8 mouse cellular contexts compared by ENCODE assay signal in the genomic region with DNA sequence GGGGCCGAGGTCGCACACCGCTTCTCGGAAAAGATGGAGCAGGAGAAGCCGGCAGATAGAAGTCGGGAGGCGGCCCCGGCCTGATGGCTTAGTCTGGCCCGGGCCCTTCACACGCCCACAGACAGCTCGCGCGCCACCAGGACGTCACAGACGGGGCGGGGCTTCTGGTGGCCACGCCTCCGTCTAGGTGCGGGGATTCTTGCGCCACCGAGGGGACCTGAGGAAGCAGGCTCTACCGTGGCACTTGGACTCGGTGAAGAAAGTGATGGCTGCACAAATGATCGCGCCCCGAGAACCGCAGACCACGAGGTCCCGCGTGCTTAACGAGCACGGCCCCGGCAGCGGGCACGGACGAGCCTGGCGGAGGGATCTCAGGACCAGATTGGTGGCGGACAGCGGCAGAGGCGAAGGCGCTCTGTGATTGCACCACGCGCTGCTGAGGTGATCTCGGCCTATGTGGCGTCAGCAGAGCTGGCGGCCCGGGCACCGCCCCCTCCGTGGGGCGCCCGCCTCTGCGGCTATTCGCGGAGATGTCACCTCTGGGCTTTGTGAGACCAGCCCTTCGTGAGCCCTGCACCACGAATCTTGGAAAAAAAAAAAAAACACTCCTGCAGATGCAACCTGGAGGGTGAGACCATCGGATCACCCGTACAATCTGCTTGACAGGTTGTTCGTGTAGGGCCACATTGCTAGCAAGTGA. TPM values are rescaled to one million over a fixed set of nuclear protein-coding genes. Genes with fewer than 3 reads are reported as not detected.
A peak's percentile ranks its signal among the peaks of the same experiment; 100 is the strongest.
DNase-seq lines count a peak whose midpoint lies in the region; ATAC-seq lines count a peak whose summit lies in the region.

TSS of gene Cyp51 (minus strand) at position 406 of the 700 bp plus-strand sequence.

- H3K9ac ChIP-seq in forebrain, embryonic 11.5 days (ENCODE audit: low read length): peak within 1 kb of the TSS; percentile 87
- H3K9ac ChIP-seq in heart, embryonic 16.5 days (ENCODE audit: low read length): peak within 1 kb of the TSS; percentile 79
- H3K9ac ChIP-seq in liver, embryonic 15.5 days: peak within 1 kb of the TSS; percentile 75
- H3K9ac ChIP-seq in neural tube, embryonic 12.5 days: peak within 1 kb of the TSS; percentile 87

- no peaks in the 10 kb centered on the region; the same call in 1 of the 2 replicates for H3K9me3 ChIP-seq in forebrain, embryonic 11.5 days (ENCODE audit: control insufficient read depth, low read length)
- no peaks in the 10 kb centered on the region; the same call in 1 of the 2 replicates for H3K9me3 ChIP-seq in heart, embryonic 16.5 days (replicated peaks; ENCODE audit: control insufficient read depth, low read length)
- H3K9me3 ChIP-seq in liver, embryonic 15.5 days (replicated peaks): no peaks in the 10 kb centered on the region
- H3K9me3 ChIP-seq in neural tube, embryonic 12.5 days: no peaks in the 10 kb centered on the region

- peak within 1 kb of the TSS; percentile 62 for H3K4me2 ChIP-seq in forebrain, embryonic 11.5 days (ENCODE audit: low read depth, low read length, severe bottlenecking)
- peak within 1 kb of the TSS; percentile 86 for H3K4me2 ChIP-seq in heart, embryonic 16.5 days (ENCODE audit: low read depth, low read length)
- H3K4me2 ChIP-seq in liver, embryonic 15.5 days: peak within 1 kb of the TSS; percentile 97
- peak within 1 kb of the TSS; percentile 66 for H3K4me2 ChIP-seq in neural tube, embryonic 12.5 days (replicated peaks)

- peak; percentile 81 to 82 for DNase-seq in CD8-positive naive resting alpha-beta T cell, adult 2 months (ENCODE audit: low read depth in 2 of 2, low spot score in 2 of 2)
- DNase-seq in c-Kit-positive CD71-negative TER-119-negative erythroid progenitor cells, embryonic 14.5 days (ENCODE audit: low read depth): peak; percentile 73
- DNase-seq in forebrain, embryonic 11.5 days (ENCODE audit: low spot score): peak; percentile 95
- peak; percentile 91 to 93 for DNase-seq in kidney, postnatal 36 days
- DNase-seq in telencephalon, adult 2 months (ENCODE audit: low read depth, low spot score): peak; percentile 94

- 0 out of 2 replicates have a peak, but pooled peaks cover 5% of the 10 kb centered on the region for H3K4me1 ChIP-seq in forebrain, embryonic 11.5 days (replicated peaks; ENCODE audit: control insufficient read depth, insufficient read depth, low read length)
- H3K4me1 ChIP-seq in heart, embryonic 16.5 days (ENCODE audit: control insufficient read depth, insufficient read depth, low read length): peaks cover 5% of the 10 kb centered on the region
- peaks cover 20% of the 10 kb centered on the region for H3K4me1 ChIP-seq in liver, embryonic 15.5 days (replicated peaks)
- peaks cover 12% of the 10 kb centered on the region; the same call in 1 of the 2 replicates for H3K4me1 ChIP-seq in neural tube, embryonic 12.5 days

- H3K27me3 ChIP-seq in forebrain, embryonic 11.5 days (ENCODE audit: control insufficient read depth, insufficient read depth, low read length): no peaks in the 10 kb centered on the region
- no peaks in the 10 kb centered on the region for H3K27me3 ChIP-seq in heart, embryonic 16.5 days (ENCODE audit: control insufficient read depth, insufficient read depth, low read length)
- H3K27me3 ChIP-seq in liver, embryonic 15.5 days: no peaks in the 10 kb centered on the region
- H3K27me3 ChIP-seq in neural tube, embryonic 12.5 days (replicated peaks): no peaks in the 10 kb centered on the region

- peak; percentile 97 for ATAC-seq in forebrain, embryonic 11.5 days (replicated peaks; ENCODE audit: low FRiP score)
- peak; percentile 98 for ATAC-seq in heart, embryonic 16.5 days (replicated peaks; ENCODE audit: extremely low read depth, insufficient read depth, low FRiP score)
- ATAC-seq in liver, embryonic 15.5 days (ENCODE audit: insufficient read depth): peak; percentile 97
- peak; percentile 98 for ATAC-seq in neural tube, embryonic 12.5 days (ENCODE audit: low FRiP score, low read depth)

- H3K36me3 ChIP-seq in forebrain, embryonic 11.5 days (ENCODE audit: control insufficient read depth, insufficient read depth, low read length): peaks cover 18% of the 10 kb centered on the region
- peaks cover 15% of the 10 kb centered on the region for H3K36me3 ChIP-seq in heart, embryonic 16.5 days (ENCODE audit: control insufficient read depth, insufficient read depth)
- H3K36me3 ChIP-seq in liver, embryonic 15.5 days (replicated peaks): peaks cover 23% of the 10 kb centered on the region
- peaks cover 27% of the 10 kb centered on the region for H3K36me3 ChIP-seq in neural tube, embryonic 12.5 days

- peak within 1 kb of the TSS; percentile 91 for H3K4me3 ChIP-seq in forebrain, embryonic 11.5 days (ENCODE audit: low read depth, low read length)
- peak within 1 kb of the TSS; percentile 85 for H3K4me3 ChIP-seq in heart, embryonic 16.5 days (ENCODE audit: low read length)
- peak within 1 kb of the TSS; percentile 84 for H3K4me3 ChIP-seq in liver, embryonic 15.5 days (replicated peaks)
- H3K4me3 ChIP-seq in neural tube, embryonic 12.5 days: peak within 1 kb of the TSS; percentile 97

- under 1% methylated on average over 59 of the region's 59 CpGs for WGBS in forebrain, embryonic 11.5 days
- WGBS in heart, embryonic 16.5 days: under 1% methylated on average over 59 of the region's 59 CpGs
- under 1% methylated on average over 59 of the region's 59 CpGs for WGBS in liver, embryonic 15.5 days (ENCODE audit: insufficient replicate concordance)
- under 1% methylated on average over 59 of the region's 59 CpGs for WGBS in neural tube, embryonic 12.5 days

- peak within 1 kb of the TSS; percentile 98 for H3K27ac ChIP-seq in forebrain, embryonic 11.5 days (ENCODE audit: low read depth, low read length)
- H3K27ac ChIP-seq in heart, embryonic 16.5 days (ENCODE audit: low read length): peak within 1 kb of the TSS; percentile 96
- H3K27ac ChIP-seq in liver, embryonic 15.5 days (replicated peaks): peak within 1 kb of the TSS; percentile 81
- H3K27ac ChIP-seq in neural tube, embryonic 12.5 days: peak within 1 kb of the TSS; percentile 90

RNA-seq across cellular contexts. Expression of gene Cyp51, which starts in this region (rescaled TPM):
- polyA plus RNA-seq in forebrain, embryonic 11.5 days (2014; fragmentation: Nextera tagmentation; extraction: Ambion mirVana): 148 and 151 TPM in 2 replicates
- polyA plus RNA-seq in heart, embryonic 16.5 days (2015; fragmentation: Nextera tagmentation; extraction: Ambion mirVana): 21.7 and 24.4 TPM in 2 replicates
- 53.6 and 57.9 TPM in 2 replicates for polyA plus RNA-seq in liver, embryonic 15.5 days (2015; fragmentation: Nextera tagmentation; extraction: Ambion mirVana)
- 130 and 141 TPM in 2 replicates for polyA plus RNA-seq in neural tube, embryonic 12.5 days (2016; fragmentation: Nextera tagmentation; extraction: Ambion mirVana)

Comparison
In these comparisons a context has a peak if more than half of its experiments do, and no peak if none do; other contexts are left out.
1. Peak in every context shown above with its lines: DNase-seq, ATAC-seq, H3K4me3 ChIP-seq and H3K27ac ChIP-seq.